Mouse (Mus musculus): Measurements from ENCODE around the gene Trpm8. TPM values are rescaled to one million over a fixed set of nuclear protein-coding genes. Genes with fewer than 3 reads are reported as not detected.

Trpm8 gene
- total RNA-seq, 2 experiments from 2014 or later = 0.12 TPM; not detected in 1

- H3K4me3 ChIP-seq = no peak overlapping the region
- H3K27ac ChIP-seq = no peak overlapping the region
- no peak for DNase-seq (ENCODE audit: low spot score in 2 of 2)
- no peak for TF ChIP-seq CTCF (conservative IDR thresholded peaks at IDR 0.05)
These were observed 2.3 kb upstream of the Trpm8 start for GRCm38 (mm10) chr1:88275078-88275680.

- Histone ChIP-seq H3K4me3 (peak overlapping the region; percentile 57; the same call in 1 of the 2 replicates), H3K27ac (no peak overlapping the region)
- no peak for DNase-seq (ENCODE audit: low spot score in 2 of 2)
- TF ChIP-seq CTCF (conservative IDR thresholded peaks at IDR 0.05) = no peak
These were observed 1.6 kb upstream of the Trpm8 start for GRCm38 (mm10) chr1:88275698-88276523.

DNA sequence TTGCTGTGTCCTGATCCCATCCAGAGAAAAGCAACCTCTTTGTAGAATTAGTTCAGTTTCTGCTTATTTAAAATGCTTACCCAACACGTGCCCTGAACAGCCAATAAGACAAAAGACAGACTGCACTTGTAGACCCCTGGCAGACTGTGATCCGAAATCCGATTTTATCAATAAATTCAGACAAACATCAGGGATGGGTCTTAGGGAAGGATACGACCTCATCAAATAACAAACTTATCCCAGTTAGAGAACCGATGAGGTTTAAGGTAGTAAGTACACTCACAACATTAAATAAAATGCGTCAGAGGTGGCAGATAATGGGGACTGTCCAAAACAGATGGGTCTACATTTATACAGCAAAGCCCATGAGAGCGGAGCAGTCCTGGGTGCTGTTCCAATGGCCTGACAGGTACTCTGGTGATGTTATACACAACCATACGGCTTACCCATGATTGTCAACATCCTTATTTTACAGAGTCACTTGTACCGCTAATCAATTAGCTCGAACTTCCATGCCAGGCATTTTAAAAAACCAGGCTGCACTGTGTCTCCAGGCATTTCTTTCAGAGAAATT lies 850 bp upstream of the Trpm8 start:
- no peak for DNase-seq (ENCODE audit: low spot score in 2 of 2)
- H3K27ac ChIP-seq = peak overlapping the region; percentile 23

GRCm38 (mm10) chr1:88277818-88278511 lies 504 bp downstream of the Trpm8 start:
- DNase-seq (ENCODE audit: low spot score in 2 of 2) = no peak
- peak overlapping the region; percentile 23 for H3K27ac ChIP-seq
- TF ChIP-seq CTCF (conservative IDR thresholded peaks at IDR 0.05) = no peak; the same call in none of the 2 replicates
- peak overlapping the region; percentile 57 for H3K4me3 ChIP-seq

More for the DNA sequence above, 850 bp upstream of the Trpm8 start:
- TF ChIP-seq CTCF (conservative IDR thresholded peaks at IDR 0.05) = no peak
- peak overlapping the region; percentile 57 for H3K4me3 ChIP-seq

- TF ChIP-seq CTCF (conservative IDR thresholded peaks at IDR 0.05) = no peak
- H3K4me3 ChIP-seq = no peak overlapping the region
- no peak overlapping the region for H3K27ac ChIP-seq
- no peak for DNase-seq (ENCODE audit: low spot score in 2 of 2)
These were observed 1.9 kb downstream of the Trpm8 start for GRCm38 (mm10) chr1:88279111-88280005.

- no peak for DNase-seq (ENCODE audit: low spot score in 2 of 2)
- TF ChIP-seq CTCF (conservative IDR thresholded peaks at IDR 0.05) = no peak
- Histone ChIP-seq H3K4me3 (no peak overlapping the region), H3K27ac (no peak overlapping the region)
These were observed 2.7 kb downstream of the Trpm8 start for GRCm38 (mm10) chr1:88280006-88280690.

- no peak for TF ChIP-seq CTCF (conservative IDR thresholded peaks at IDR 0.05)
- H3K27ac ChIP-seq = no peak overlapping the region
- no peak overlapping the region for H3K4me3 ChIP-seq
- DNase-seq (ENCODE audit: low spot score in 2 of 2) = no peak
These were observed 4.8 kb downstream of the Trpm8 start for GRCm38 (mm10) chr1:88282301-88282700.

- DNase-seq (ENCODE audit: low spot score in 2 of 2) = no peak
- Histone ChIP-seq H3K4me3 (no peak overlapping the region), H3K27ac (no peak overlapping the region)
- no peak for TF ChIP-seq CTCF (conservative IDR thresholded peaks at IDR 0.05)
These were observed 6.1 kb downstream of the Trpm8 start for GRCm38 (mm10) chr1:88283376-88284227.

- DNase-seq (ENCODE audit: low spot score in 2 of 2) = no peak
- H3K4me3 ChIP-seq = no peak overlapping the region
- no peak overlapping the region for H3K27ac ChIP-seq
- TF ChIP-seq CTCF (conservative IDR thresholded peaks at IDR 0.05) = no peak
These were observed 6.9 kb downstream of the Trpm8 start for GRCm38 (mm10) chr1:88284228-88284945.

DNA sequence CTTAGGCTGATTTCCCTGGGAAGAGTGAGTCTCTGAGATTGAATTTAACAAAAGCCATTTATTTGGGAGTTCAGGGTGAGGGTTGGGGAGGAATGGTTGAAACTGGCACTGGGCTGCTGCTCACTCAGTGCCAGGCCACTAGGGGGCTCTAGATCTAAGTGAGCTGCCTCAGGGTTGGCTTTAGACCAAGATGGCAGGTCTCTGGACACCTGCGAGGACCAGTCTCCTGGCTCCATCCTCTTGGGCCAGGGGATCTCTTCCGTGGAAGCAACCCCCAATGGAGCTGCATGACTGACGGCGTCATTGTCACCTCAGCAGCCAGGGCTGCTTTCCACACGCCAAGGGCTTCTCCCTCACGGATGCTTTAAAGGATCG lies 7.5 kb downstream of the Trpm8 start:
- TF ChIP-seq CTCF (conservative IDR thresholded peaks at IDR 0.05) = peak; percentile 73
- no peak for DNase-seq (ENCODE audit: low spot score in 2 of 2)
- no peak overlapping the region for H3K27ac ChIP-seq

More for the DNA sequence above, 7.5 kb downstream of the Trpm8 start:
- no peak overlapping the region for H3K4me3 ChIP-seq

All from layer of hippocampus, adult 2 months (tissue).